Mouse (Mus musculus): Measurements from ENCODE around the gene Tfg. TPM values are rescaled to one million over a fixed set of nuclear protein-coding genes. Genes with fewer than 3 reads are reported as not detected.

Tfg gene
- polyA plus RNA-seq, 1 experiment from 2014 or later = 170 TPM

DNA sequence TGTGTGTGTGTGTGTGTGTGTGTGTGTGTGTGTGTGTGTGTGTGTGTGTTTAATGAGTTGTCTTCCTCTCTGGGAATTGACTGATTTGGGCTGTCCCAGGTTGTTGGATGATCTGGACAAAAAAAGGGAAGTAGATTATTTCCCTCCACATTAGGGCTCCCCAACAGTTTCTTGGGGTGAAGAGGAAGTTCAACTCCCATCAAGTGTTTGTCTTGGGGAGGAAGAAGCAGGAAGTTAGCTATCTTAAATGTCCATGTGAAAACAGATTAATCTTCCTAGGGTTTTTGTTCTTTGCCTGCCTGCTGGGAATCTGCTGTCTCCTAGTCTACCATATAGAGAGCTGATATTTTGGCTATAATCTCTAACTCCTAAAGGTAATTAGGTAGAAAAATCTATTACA, 58.4 kb downstream of the Tfg start:
- Histone ChIP-seq H3K4me2 (ENCODE audit: low read length) (no peak overlapping the region), H3K27me3 (ENCODE audit: control insufficient read depth, insufficient read depth, low read depth, low read length) (no peaks in the 10 kb centered on the region), H3K9me3 (replicated peaks; ENCODE audit: control insufficient read depth, low read length, poor library complexity, severe bottlenecking) (no peaks in the 10 kb centered on the region), H3K4me3 (ENCODE audit: low read depth, low read length) (no peak overlapping the region), H3K27ac (ENCODE audit: low read length) (no peak overlapping the region), H3K9ac (ENCODE audit: low read depth, low read length) (no peak overlapping the region), H3K4me1 (ENCODE audit: control insufficient read depth, insufficient read depth, low read length) (no peaks in the 10 kb centered on the region), H3K36me3 (ENCODE audit: control insufficient read depth, insufficient read depth, low read length) (no peaks in the 10 kb centered on the region)
- no peak for ATAC-seq

DNA sequence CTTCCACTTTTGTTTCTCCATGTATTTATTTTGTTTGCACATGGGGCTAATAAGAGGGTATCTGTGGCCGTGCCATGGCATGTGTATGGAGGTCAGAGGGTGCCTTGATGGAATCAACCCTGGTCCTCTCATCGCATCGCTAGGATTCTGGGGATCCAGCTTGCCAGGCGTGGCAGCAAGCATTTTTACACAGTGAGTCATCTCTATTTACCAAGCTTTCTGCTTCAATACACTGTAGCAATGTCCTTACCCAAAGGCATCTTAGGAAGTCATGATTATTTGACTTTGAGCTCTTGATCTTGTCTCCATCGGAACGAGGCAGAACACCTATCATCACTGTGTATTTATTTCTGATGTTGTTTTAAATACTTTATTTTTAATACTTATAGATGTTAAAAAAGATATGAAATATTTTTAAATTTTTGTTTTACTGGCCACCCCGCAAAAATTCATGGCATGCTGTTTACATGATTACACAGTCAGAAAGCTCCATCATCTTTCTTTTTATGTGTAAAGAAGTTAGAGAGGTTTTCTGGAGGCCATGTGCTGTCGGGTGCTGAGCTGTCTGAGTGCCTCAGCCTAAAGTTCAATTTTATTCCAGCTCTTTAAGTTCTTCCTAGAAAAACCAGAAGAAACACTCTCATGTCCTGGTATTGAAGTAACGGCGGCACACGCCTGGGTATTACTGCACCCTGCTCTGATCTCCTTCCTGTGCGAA, 61.9 kb downstream of the Tfg start:
- no peak overlapping the region for H3K9ac ChIP-seq (ENCODE audit: low read depth, low read length)
- no peak for ATAC-seq
- H3K4me2 ChIP-seq (ENCODE audit: low read length) = peak overlapping the region; percentile 31
- no peak overlapping the region for H3K27ac ChIP-seq (ENCODE audit: low read length)
- H3K27me3 ChIP-seq (ENCODE audit: control insufficient read depth, insufficient read depth, low read depth, low read length) = no peaks in the 10 kb centered on the region
- H3K9me3 ChIP-seq (replicated peaks; ENCODE audit: control insufficient read depth, low read length, poor library complexity, severe bottlenecking) = no peaks in the 10 kb centered on the region
- 70% methylated on average over 12 of the region's 12 CpGs for WGBS
- H3K4me1 ChIP-seq (ENCODE audit: control insufficient read depth, insufficient read depth, low read length) = no peaks in the 10 kb centered on the region
- H3K36me3 ChIP-seq (ENCODE audit: control insufficient read depth, insufficient read depth, low read length) = no peaks in the 10 kb centered on the region
- peak overlapping the region; percentile 0; the same call in 1 of the 2 replicates for H3K4me3 ChIP-seq (ENCODE audit: low read depth, low read length)

DNA sequence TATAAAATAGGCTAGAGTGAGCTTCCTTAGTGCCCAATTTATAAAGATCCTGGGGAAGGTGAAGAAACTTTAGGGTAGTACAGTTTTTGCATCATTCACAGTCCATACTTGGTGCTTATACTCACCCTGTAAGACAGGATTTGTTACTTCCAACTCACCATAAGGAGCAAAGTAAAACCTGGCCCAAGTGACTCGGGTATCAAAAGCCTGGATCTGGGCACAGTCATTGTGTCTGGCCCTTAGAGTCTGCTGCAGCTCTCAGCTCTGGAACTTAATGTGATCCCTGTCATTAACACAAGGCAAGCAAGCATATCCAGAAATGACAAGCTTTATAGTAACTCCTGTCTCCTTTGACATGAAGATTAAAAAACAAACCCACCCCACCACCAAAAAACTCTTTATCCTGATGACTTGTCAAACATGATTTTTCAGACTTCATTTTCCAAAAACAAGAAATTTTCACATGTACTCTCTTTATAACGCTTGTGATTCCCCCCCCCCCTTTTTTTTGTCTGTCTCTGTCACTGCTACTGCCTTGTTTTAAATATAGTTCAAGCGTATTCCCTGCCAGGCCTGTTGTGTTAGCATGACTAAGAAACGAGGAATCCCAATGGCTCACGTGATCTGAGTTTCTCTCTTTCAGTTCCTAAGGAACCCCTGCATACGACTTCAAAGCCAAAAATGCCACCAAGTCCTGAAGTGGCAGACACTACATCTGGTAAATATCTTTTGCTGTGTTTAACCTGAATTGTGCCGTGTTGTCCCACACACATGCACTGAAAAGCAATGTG, 70.7 kb downstream of the Tfg start:
- Histone ChIP-seq H3K36me3 (ENCODE audit: control insufficient read depth, insufficient read depth, low read length) (no peaks in the 10 kb centered on the region), H3K27me3 (ENCODE audit: control insufficient read depth, insufficient read depth, low read depth, low read length) (no peaks in the 10 kb centered on the region), H3K27ac (ENCODE audit: low read length) (no peak overlapping the region), H3K4me1 (ENCODE audit: control insufficient read depth, insufficient read depth, low read length) (no peaks in the 10 kb centered on the region), H3K9me3 (replicated peaks; ENCODE audit: control insufficient read depth, low read length, poor library complexity, severe bottlenecking) (no peaks in the 10 kb centered on the region), H3K4me3 (ENCODE audit: low read depth, low read length) (no peak overlapping the region), H3K4me2 (ENCODE audit: low read length) (no peak overlapping the region), H3K9ac (ENCODE audit: low read depth, low read length) (no peak overlapping the region)
- no peak for ATAC-seq
- 55% methylated on average over 7 of the region's 7 CpGs for WGBS

GRCm38 (mm10) chr16:56645251-56645650, 72.0 kb downstream of the Tfg start:
- H3K4me2 ChIP-seq (ENCODE audit: low read length) = no peak overlapping the region
- H3K9ac ChIP-seq (ENCODE audit: low read depth, low read length) = no peak overlapping the region
- WGBS = 10% methylated on average over 2 of the region's 2 CpGs
- no peaks in the 10 kb centered on the region for H3K36me3 ChIP-seq (ENCODE audit: control insufficient read depth, insufficient read depth, low read length)
- H3K9me3 ChIP-seq (replicated peaks; ENCODE audit: control insufficient read depth, low read length, poor library complexity, severe bottlenecking) = no peaks in the 10 kb centered on the region
- no peak overlapping the region for H3K27ac ChIP-seq (ENCODE audit: low read length)
- H3K4me1 ChIP-seq (ENCODE audit: control insufficient read depth, insufficient read depth, low read length) = no peaks in the 10 kb centered on the region
- ATAC-seq = no peak
- H3K4me3 ChIP-seq (ENCODE audit: low read depth, low read length) = no peak overlapping the region
- no peaks in the 10 kb centered on the region for H3K27me3 ChIP-seq (ENCODE audit: control insufficient read depth, insufficient read depth, low read depth, low read length)

Other genes with a start within 250 kb of the Tfg start
- gene Abi3bp, start 239.6 kb downstream of the Tfg start, polyA plus RNA-seq (2015; fragmentation: Nextera tagmentation; extraction: Ambion mirVana) = 0.22 and 0.29 TPM in 2 replicates
- not detected in 2 replicates for gene Adgrg7, start 78.4 kb upstream of the Tfg start, polyA plus RNA-seq (2015; fragmentation: Nextera tagmentation; extraction: Ambion mirVana)
- 4.1 and 5.3 TPM in 2 replicates for gene Tmem45a, start 168.7 kb upstream of the Tfg start, polyA plus RNA-seq (2015; fragmentation: Nextera tagmentation; extraction: Ambion mirVana)
- not detected in 2 replicates for gene Lnp1, start 210.6 kb upstream of the Tfg start, polyA plus RNA-seq (2015; fragmentation: Nextera tagmentation; extraction: Ambion mirVana)

All from midbrain, embryonic 16.5 days (tissue).